Mouse (Mus musculus): ENCODE measurements around the gene Adam8.
A peak's percentile ranks its signal among the peaks of the same experiment; 100 is the strongest.

Adam8 gene

GRCm38 (mm10) chr7:139946032-139946431, 46.3 kb downstream of the Adam8 start:
- DNase-seq (ENCODE audit: low spot score in 2 of 2) = no peak

- no peak for DNase-seq (ENCODE audit: low spot score in 2 of 2)
Observed at GRCm38 (mm10) chr7:139945516-139945915, 46.8 kb downstream of the Adam8 start.

- no peak for DNase-seq (ENCODE audit: low spot score in 2 of 2)
Observed at GRCm38 (mm10) chr7:139944291-139945240, 47.8 kb downstream of the Adam8 start.

DNA sequence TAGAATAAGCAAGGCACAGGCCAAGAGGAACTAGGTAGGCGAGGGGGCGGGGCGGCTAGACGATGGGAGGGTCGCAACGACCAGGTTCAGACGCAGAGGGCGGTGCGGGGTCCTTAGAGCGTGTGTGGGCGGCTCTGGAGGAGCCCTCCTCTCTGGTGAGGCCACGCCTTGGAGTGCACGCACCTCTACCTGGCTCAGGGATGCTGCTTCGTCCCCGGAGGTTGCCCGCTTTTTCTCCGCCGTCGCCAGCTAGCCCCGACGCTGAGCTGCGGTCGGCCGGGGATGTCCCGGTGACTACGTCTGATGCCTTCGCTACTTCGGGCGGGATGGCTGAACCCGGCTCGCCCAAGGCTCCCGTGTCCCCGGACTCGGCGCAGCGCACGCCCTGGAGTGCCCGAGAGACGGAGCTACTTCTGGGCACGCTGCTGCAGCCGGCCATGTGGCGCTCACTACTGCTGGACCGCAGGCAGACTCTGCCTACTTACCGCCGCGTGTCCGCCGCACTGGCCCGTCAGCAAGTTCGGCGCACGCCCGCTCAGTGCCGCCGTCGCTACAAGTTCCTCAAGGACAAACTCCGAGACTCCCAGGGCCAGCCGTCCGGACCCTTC, 48.6 kb downstream of the Adam8 start, which contains the start of gene Utf1:
TSS of gene Utf1 (plus strand) at position 116 of the 608 bp plus-strand sequence.
- DNase-seq (ENCODE audit: low spot score in 2 of 2) = peak in 1 of 2 experiments; percentile 33

GRCm38 (mm10) chr7:139940476-139941209, 51.7 kb downstream of the Adam8 start:
- no peak for DNase-seq (ENCODE audit: low spot score in 2 of 2)

DNA sequence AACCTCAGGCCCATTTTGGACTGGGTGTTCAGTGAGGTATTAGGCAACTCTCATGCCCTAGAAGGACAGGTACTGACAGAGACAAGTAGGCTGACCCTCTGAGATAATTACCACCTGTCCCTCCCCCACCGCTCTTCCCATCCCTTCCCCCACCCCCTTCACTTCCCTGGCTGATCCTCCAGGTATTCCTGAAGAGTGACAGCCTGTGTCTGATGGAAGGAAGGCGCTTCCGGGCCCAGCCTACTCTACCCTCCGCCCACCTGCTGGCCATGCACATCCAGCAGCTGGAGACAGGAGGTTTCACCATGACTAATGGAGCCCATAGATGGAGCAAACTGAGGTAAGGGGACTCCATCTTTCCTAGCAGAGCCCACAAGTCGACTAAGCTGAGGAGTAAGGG, 54.6 kb downstream of the Adam8 start:
- DNase-seq (ENCODE audit: low spot score in 2 of 2) = no peak

DNA sequence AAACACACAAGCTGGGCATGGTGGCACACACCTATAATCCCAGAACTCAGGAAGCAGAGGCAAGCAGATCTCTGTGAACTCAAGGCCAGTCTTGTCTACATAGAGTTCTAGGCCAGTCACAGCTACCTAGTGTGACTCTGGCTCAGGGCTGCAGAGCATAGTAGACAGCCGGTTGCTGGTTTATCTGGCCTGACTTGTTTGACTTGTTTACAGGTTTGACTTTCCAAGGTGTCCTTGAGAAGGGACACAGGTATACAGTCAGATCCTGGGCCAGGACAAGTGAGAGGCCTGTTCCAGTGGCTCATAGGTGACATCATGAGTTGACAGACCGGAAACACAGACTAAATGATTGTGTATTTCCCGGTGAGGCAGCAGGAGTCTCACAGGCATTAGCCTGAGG, 55.2 kb downstream of the Adam8 start:
- no peak for DNase-seq (ENCODE audit: low spot score in 2 of 2)

GRCm38 (mm10) chr7:139936705-139937104, 55.7 kb downstream of the Adam8 start:
- DNase-seq (ENCODE audit: low spot score in 2 of 2) = no peak

- DNase-seq (ENCODE audit: low spot score in 2 of 2) = peak in 1 of 2 experiments; percentile 63
Observed at GRCm38 (mm10) chr7:139930732-139931131, 61.6 kb downstream of the Adam8 start.

All from right cerebral cortex, postnatal 10 days (tissue).